Mouse (Mus musculus): ENCODE results near the gene Pofut2. TPM values are rescaled to one million over a fixed set of nuclear protein-coding genes. Genes with fewer than 3 reads are reported as not detected.
A peak's percentile ranks its signal among the peaks of the same experiment; 100 is the strongest.

Pofut2 gene
- polyA plus RNA-seq, 1 experiment: 78.3 TPM

GRCm38 (mm10) chr10:77288639-77289195 is 29.7 kb downstream of the Pofut2 start:
- TF ChIP-seq GATA1 (IDR thresholded peaks at IDR 0.05; ENCODE audit: borderline replicate concordance, low read length) (no peak), FLI1 (IDR thresholded peaks at IDR 0.05; ENCODE audit: low read length) (no peak)
- H3K4me3 ChIP-seq (replicated peaks): no peak overlapping the region
- peaks cover 28% of the 10 kb centered on the region for H3K27me3 ChIP-seq (replicated peaks)

GRCm38 (mm10) chr10:77289559-77289958 is 30.5 kb downstream of the Pofut2 start:
- H3K4me3 ChIP-seq (replicated peaks): no peak overlapping the region
- peaks cover 18% of the 10 kb centered on the region for H3K36me3 ChIP-seq (replicated peaks; ENCODE audit: low read length)
- no peaks in the 10 kb centered on the region for H3K9me3 ChIP-seq
- H3K27me3 ChIP-seq (replicated peaks): peaks cover 22% of the 10 kb centered on the region
- TF ChIP-seq GATA1 (IDR thresholded peaks at IDR 0.05; ENCODE audit: borderline replicate concordance, low read length): no peak
- no peak for TF ChIP-seq FLI1 (IDR thresholded peaks at IDR 0.05; ENCODE audit: low read length)
- H3K4me1 ChIP-seq: peaks cover 12% of the 10 kb centered on the region

More at GRCm38 (mm10) chr10:77288639-77289195, 29.7 kb downstream of the Pofut2 start:
- H3K4me1 ChIP-seq: peaks cover 12% of the 10 kb centered on the region
- H3K9me3 ChIP-seq: no peaks in the 10 kb centered on the region
- H3K36me3 ChIP-seq (replicated peaks; ENCODE audit: low read length): peaks cover 12% of the 10 kb centered on the region

GRCm38 (mm10) chr10:77290624-77291366 is 31.8 kb downstream of the Pofut2 start:
- H3K27me3 ChIP-seq (replicated peaks): peaks cover 27% of the 10 kb centered on the region
- peak overlapping the region; percentile 59 for H3K4me3 ChIP-seq (replicated peaks)
- no peaks in the 10 kb centered on the region for H3K9me3 ChIP-seq
- peaks cover 16% of the 10 kb centered on the region for H3K4me1 ChIP-seq
- TF ChIP-seq FLI1 (IDR thresholded peaks at IDR 0.05; ENCODE audit: low read length): no peak
- no peak for TF ChIP-seq GATA1 (IDR thresholded peaks at IDR 0.05; ENCODE audit: borderline replicate concordance, low read length)
- peaks cover 31% of the 10 kb centered on the region for H3K36me3 ChIP-seq (replicated peaks; ENCODE audit: low read length)

- no peak overlapping the region for H3K4me3 ChIP-seq (replicated peaks)
- peaks cover 23% of the 10 kb centered on the region for H3K4me1 ChIP-seq
- TF ChIP-seq GATA1 (IDR thresholded peaks at IDR 0.05; ENCODE audit: borderline replicate concordance, low read length) (no peak), FLI1 (IDR thresholded peaks at IDR 0.05; ENCODE audit: low read length) (no peak)
- no peaks in the 10 kb centered on the region for H3K9me3 ChIP-seq
- H3K27me3 ChIP-seq (replicated peaks): peaks cover 26% of the 10 kb centered on the region
- peaks cover 50% of the 10 kb centered on the region for H3K36me3 ChIP-seq (replicated peaks; ENCODE audit: low read length)
Measured at GRCm38 (mm10) chr10:77294691-77295090, 35.7 kb downstream of the Pofut2 start.

GRCm38 (mm10) chr10:77298621-77299020 is 39.6 kb downstream of the Pofut2 start:
- Histone ChIP-seq H3K4me3 (replicated peaks) (no peak overlapping the region), H3K4me1 (peaks cover 15% of the 10 kb centered on the region), H3K36me3 (replicated peaks; ENCODE audit: low read length) (peaks cover 66% of the 10 kb centered on the region), H3K9me3 (no peaks in the 10 kb centered on the region), H3K27me3 (replicated peaks) (peaks cover 18% of the 10 kb centered on the region)
- TF ChIP-seq FLI1 (IDR thresholded peaks at IDR 0.05; ENCODE audit: low read length) (no peak), GATA1 (IDR thresholded peaks at IDR 0.05; ENCODE audit: borderline replicate concordance, low read length) (no peak)

GRCm38 (mm10) chr10:77299194-77299593 is 40.2 kb downstream of the Pofut2 start:
- peaks cover 15% of the 10 kb centered on the region for H3K4me1 ChIP-seq

GRCm38 (mm10) chr10:77300237-77300933 is 41.4 kb downstream of the Pofut2 start:
- H3K9me3 ChIP-seq: no peaks in the 10 kb centered on the region
- H3K36me3 ChIP-seq (replicated peaks; ENCODE audit: low read length): peaks cover 50% of the 10 kb centered on the region
- H3K4me3 ChIP-seq (replicated peaks): no peak overlapping the region
- peaks cover 15% of the 10 kb centered on the region for H3K4me1 ChIP-seq
- TF ChIP-seq GATA1 (IDR thresholded peaks at IDR 0.05; ENCODE audit: borderline replicate concordance, low read length): no peak
- TF ChIP-seq FLI1 (IDR thresholded peaks at IDR 0.05; ENCODE audit: low read length): no peak
- peaks cover 14% of the 10 kb centered on the region for H3K27me3 ChIP-seq (replicated peaks)

More at GRCm38 (mm10) chr10:77299194-77299593, 40.2 kb downstream of the Pofut2 start:
- TF ChIP-seq GATA1 (IDR thresholded peaks at IDR 0.05; ENCODE audit: borderline replicate concordance, low read length): no peak
- no peak for TF ChIP-seq FLI1 (IDR thresholded peaks at IDR 0.05; ENCODE audit: low read length)
- Histone ChIP-seq H3K9me3 (no peaks in the 10 kb centered on the region), H3K4me3 (replicated peaks) (no peak overlapping the region), H3K36me3 (replicated peaks; ENCODE audit: low read length) (peaks cover 61% of the 10 kb centered on the region), H3K27me3 (replicated peaks) (peaks cover 20% of the 10 kb centered on the region)

GRCm38 (mm10) chr10:77300934-77301297 is 41.9 kb downstream of the Pofut2 start:
- TF ChIP-seq FLI1 (IDR thresholded peaks at IDR 0.05; ENCODE audit: low read length): no peak
- no peak for TF ChIP-seq GATA1 (IDR thresholded peaks at IDR 0.05; ENCODE audit: borderline replicate concordance, low read length)
- H3K4me3 ChIP-seq (replicated peaks): no peak overlapping the region
- H3K4me1 ChIP-seq: peaks cover 10% of the 10 kb centered on the region
- H3K27me3 ChIP-seq (replicated peaks): peaks cover 14% of the 10 kb centered on the region
- no peaks in the 10 kb centered on the region for H3K9me3 ChIP-seq
- peaks cover 44% of the 10 kb centered on the region for H3K36me3 ChIP-seq (replicated peaks; ENCODE audit: low read length)

GRCm38 (mm10) chr10:77304362-77304761 is 45.3 kb downstream of the Pofut2 start:
- peak overlapping the region; percentile 44 for H3K4me3 ChIP-seq (replicated peaks)
- peaks cover 30% of the 10 kb centered on the region for H3K36me3 ChIP-seq (replicated peaks; ENCODE audit: low read length)
- no peak for TF ChIP-seq FLI1 (IDR thresholded peaks at IDR 0.05; ENCODE audit: low read length)
- H3K4me1 ChIP-seq: peaks cover 7% of the 10 kb centered on the region; the same call in 1 of the 2 replicates
- no peaks in the 10 kb centered on the region for H3K9me3 ChIP-seq
- H3K27me3 ChIP-seq (replicated peaks): peaks cover 13% of the 10 kb centered on the region
